Mouse (Mus musculus): ENCODE measurements at regions not wholly inside any gene's neighbourhood (a gene's known extent, or its start where the extent isn't known, plus 50 kb on each side); places are given as distances from the start of the nearest gene placed in this dataset.
"Not testable (repeated sequence)": the region's sequence is repeated elsewhere in the genome, so short reads cannot be mapped to it uniquely, and the experiment has no call there.

DNA sequence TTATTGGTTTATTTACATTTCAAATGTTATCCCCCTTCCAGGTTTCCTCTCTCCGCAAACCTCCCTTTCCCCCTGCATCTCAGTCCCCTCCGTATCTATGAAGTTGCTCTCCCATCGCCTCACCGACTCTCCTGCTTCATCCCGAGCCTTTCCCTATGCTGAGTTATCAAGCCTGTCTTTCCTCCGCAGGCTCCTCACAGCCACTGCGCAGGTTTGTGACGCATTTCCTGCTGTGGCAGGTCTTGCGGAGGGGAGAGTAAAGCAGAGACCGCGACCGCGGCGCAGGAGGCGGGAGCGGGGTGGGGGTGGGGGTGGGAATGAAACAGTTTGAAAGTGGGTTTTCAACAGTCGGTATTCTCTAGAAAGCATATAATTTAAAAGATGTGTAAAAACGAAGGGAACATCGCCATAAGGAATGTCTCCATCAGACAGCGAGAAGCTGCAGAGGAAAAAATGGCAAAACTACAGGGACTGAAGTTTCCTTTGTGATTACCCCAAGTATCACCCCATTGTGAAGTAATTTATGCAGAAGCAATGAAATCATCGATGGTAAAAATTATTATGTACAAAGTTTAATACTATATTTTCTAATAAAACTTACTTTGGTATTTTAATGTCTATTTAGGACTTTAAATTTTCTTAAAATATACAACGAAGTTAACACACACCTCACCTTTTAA lies 104.3 kb upstream of the Snrpn start:
- TF ChIP-seq CTCF, EP300 (IDR thresholded peaks at IDR 0.05; ENCODE audit: low read depth): not testable (repeated sequence)

Data from heart, postnatal 0 days (tissue).